Mouse (Mus musculus): ENCODE results near the gene Fam161a.

The Fam161a gene

GRCm38 (mm10) chr11:22991218-22991835 lies 16.0 kb upstream of the Fam161a start:
- no peak for DNase-seq

- DNase-seq: no peak
These were observed 13.1 kb upstream of the Fam161a start for GRCm38 (mm10) chr11:22994271-22994670.

GRCm38 (mm10) chr11:22995461-22995860 lies 11.9 kb upstream of the Fam161a start:
- no peak for DNase-seq

GRCm38 (mm10) chr11:22998308-22998707 lies 9.0 kb upstream of the Fam161a start:
- DNase-seq: no peak

GRCm38 (mm10) chr11:23005276-23005675 lies 2.1 kb upstream of the Fam161a start:
- no peak for DNase-seq

DNA sequence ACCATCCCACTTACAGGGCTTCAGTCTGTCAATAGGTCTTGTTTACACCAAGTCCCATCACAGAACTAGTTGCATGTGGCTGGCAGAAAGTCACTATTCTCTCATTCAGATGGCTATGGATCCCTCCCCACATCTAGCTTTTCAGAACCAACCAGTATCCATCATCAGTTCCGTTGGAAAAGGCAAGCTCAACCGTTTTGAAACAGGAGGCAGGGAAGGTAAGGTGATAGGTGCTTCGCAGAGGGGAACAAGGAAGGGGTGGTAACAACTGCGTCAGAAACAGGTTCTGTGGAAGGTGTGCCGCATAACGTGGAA lies 208 bp upstream of the Fam161a start:
- DNase-seq: no peak

DNA sequence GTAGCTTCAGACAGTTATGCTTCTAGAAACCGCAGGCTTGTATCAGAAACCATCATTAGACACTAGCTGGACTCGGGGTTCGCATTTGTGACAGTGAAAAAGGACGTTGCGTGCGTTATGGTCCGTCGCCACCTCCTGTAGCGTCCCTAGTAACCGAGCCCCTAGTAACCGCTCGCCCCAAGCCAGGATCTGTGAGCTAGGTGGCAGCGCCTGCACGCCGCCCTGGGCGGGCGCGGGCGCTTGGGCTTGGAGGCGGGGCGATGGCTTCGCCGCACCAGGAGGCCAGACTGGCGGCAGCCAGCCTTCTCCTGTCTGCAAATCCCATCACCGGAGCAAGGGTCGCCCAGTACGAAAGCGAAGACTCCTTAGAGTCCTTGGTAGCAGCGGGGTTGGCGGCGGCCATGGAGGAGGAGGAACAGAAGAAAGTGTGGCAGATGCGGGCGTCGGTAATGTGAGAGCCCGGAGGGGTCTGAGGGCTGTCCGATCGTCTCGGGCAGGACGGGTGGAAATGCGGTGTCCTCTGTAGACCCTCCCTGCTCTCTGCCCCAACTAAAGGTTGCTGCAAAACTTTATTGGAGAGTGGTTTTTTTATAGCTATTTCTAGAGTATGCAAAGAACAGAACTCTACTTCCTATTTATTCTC lies 971 bp downstream of the Fam161a start:
- DNase-seq: peak; percentile 82 to 91

DNA sequence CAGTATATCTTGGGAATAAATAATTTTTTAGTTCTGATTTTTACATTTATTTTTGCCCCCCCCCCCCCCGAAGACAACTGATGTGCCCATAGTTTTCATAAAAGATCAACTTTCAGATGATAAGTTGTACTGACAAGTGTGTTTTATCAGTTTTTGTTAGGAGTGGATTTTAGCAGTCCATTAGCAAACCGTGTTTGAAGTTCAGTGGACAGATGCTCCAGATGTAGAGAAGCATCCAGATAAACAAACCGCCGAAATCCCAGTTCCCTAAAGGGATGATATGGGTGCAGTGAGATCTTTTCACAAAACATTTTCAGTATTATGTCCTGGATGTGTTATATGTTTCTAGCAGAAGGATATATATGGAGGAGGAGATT lies 1.5 kb downstream of the Fam161a start:
- DNase-seq: no peak

GRCm38 (mm10) chr11:23013096-23013495 lies 5.8 kb downstream of the Fam161a start:
- DNase-seq: no peak

GRCm38 (mm10) chr11:23013580-23014294 lies 6.4 kb downstream of the Fam161a start:
- DNase-seq: no peak

- DNase-seq: no peak
These were observed 7.7 kb downstream of the Fam161a start for GRCm38 (mm10) chr11:23014996-23015395.

GRCm38 (mm10) chr11:23017943-23018342 lies 10.6 kb downstream of the Fam161a start:
- no peak for DNase-seq

- peak in 1 of 2 experiments; percentile 13 for DNase-seq
These were observed 12.9 kb downstream of the Fam161a start for GRCm38 (mm10) chr11:23020116-23020770.

GRCm38 (mm10) chr11:23020841-23021240 lies 13.5 kb downstream of the Fam161a start:
- DNase-seq: no peak

GRCm38 (mm10) chr11:23023155-23023554 lies 15.8 kb downstream of the Fam161a start:
- no peak for DNase-seq

GRCm38 (mm10) chr11:23024169-23024568 lies 16.8 kb downstream of the Fam161a start:
- no peak for DNase-seq

DNA sequence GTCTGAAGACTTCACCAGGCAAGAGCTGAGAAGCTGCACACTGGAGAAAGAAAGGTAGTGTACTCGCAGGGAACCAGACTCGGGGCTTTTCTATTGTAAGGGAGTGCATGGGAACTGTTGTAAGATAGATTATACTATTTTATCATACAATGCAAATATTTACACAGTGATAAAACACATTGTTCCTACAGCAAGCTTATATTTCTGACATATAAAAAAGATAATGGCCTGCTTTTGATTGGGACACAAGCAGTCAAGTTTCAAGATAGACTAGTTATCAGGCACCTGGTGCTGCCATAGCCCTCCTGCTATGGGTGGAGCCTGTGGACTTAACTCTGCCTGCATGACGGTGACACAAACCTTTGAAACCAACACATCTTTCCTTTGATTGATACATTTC lies 21.6 kb downstream of the Fam161a start:
- no peak for DNase-seq

- no peak for DNase-seq
These were observed 22.1 kb downstream of the Fam161a start for GRCm38 (mm10) chr11:23029399-23029798.

- DNase-seq: no peak
These were observed 39.9 kb downstream of the Fam161a start for GRCm38 (mm10) chr11:23047252-23047651.

DNA sequence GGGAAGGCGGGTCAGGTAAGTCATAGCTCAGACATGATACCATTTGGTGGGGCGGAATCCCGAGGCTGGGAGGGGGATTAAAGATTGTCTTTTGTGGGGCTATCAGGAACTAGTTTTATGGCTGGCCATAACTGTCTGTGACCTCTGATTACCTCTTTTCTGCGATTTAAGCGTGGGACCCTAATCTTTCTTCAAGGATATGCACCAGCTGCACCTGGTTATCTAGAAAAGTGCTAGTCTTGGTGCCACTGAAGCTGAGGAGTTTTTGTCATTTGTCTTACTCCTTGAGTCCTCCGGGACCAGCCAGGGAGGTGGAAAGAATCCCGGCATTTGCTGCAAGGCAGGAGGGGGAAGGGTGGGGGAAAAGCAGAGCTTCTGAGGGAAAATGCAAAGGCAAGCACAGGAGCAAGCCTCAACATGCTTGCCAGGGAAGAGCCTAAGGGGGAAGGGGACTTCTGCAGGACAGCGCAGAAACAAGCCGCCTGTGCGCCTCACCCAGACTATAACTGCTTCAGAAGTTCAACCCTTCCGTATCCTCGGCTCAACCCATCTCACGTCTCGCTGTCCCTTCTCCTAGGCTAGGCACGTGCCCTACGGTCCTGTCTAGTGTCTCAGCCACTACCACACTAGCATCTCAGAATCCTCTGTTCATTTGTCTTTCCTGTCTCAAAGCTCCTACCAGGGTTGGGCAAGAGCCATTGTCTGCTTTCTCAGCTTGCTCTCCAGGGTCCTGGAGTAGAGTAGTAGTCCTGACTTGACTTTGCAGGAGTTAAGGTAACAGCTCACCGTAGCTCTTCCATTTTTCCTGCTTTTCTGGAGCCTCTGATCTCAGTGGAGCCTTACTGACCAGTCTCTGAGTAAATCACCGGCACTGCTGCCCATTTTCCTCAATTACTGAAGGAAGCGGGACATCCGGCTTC lies 40.6 kb downstream of the Fam161a start:
- DNase-seq: peak in 1 of 2 experiments; percentile 3

GRCm38 (mm10) chr11:23049642-23050041 lies 42.3 kb downstream of the Fam161a start:
- DNase-seq: no peak

DNA sequence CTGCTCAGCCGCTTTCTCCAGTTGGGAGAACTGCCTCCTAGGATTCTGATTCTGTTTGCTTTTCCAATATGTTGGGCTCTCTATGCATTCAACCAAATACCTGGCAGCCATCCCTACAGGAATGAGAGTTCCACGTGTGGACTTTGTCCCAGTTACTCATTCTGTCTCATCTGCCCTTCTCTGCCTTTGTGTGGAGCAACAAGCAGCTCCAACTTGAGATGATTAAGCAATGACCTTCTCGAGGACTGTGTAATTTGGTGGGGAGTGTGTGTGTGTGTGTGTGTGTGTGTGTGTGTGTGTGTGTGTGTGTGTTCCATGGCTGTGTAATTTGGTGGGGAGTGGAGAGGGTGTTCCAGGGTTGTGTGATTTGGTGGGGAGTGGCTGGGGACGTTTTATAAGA lies 45.0 kb downstream of the Fam161a start:
- DNase-seq: no peak

DNA sequence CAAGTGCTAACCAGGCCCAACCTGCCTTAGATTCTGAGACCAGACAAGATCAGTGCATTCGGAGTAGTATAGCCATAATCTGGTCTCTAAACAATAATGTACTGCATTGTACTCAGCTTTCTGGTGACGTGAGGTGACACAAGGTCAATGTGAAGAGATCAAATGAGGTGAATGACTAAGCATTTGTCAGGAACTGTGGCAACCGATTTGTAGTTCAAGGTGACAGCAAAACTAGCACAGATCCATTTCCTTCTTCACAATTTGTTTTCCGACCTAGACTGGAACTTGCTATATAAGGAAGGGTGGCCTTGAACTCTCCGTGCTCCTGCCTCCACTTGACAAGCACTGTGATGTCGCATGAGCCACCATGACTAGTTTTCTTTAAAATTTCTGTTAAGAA lies 55.8 kb downstream of the Fam161a start:
- DNase-seq: no peak
